Mouse (Mus musculus) c-Kit-positive CD71-negative TER-119-negative erythroid progenitor cells, embryonic 14.5 days (primary cell): ENCODE results near the gene Fam78a.
A peak's percentile ranks its signal among the peaks of the same experiment; 100 is the strongest.

ENCODE experiments used
- DNase-seq: peaks from one replicate; pipeline ENCODE4 v3.0.0-alpha.2; 2013; ENCODE audit warnings: low read depth

Gene Fam78a

GRCm38 (mm10) chr2:32084111-32084871 lies at the start of gene Fam78a:
TSS of gene Fam78a (minus strand) at chr2:32084857.
- no peak for DNase-seq

GRCm38 (mm10) chr2:32134039-32134438 lies 49.4 kb upstream of the Fam78a start:
- DNase-seq, result peak; percentile 90

- peak; percentile 76 for DNase-seq
Observed at GRCm38 (mm10) chr2:32132567-32132992, 47.9 kb upstream of the Fam78a start.

GRCm38 (mm10) chr2:32131866-32132566 lies 47.4 kb upstream of the Fam78a start:
- no peak for DNase-seq

- DNase-seq, result no peak
Observed at GRCm38 (mm10) chr2:32131205-32131834, 46.7 kb upstream of the Fam78a start.

GRCm38 (mm10) chr2:32130435-32130834 lies 45.8 kb upstream of the Fam78a start:
- DNase-seq, result peak; percentile 73

GRCm38 (mm10) chr2:32129383-32130074 lies 44.9 kb upstream of the Fam78a start:
- no peak for DNase-seq

- DNase-seq, result no peak
Observed at GRCm38 (mm10) chr2:32128536-32128841, 43.8 kb upstream of the Fam78a start.

- peak; percentile 81 for DNase-seq
Observed at GRCm38 (mm10) chr2:32127653-32128535, 43.2 kb upstream of the Fam78a start.

GRCm38 (mm10) chr2:32121785-32122184 lies 37.1 kb upstream of the Fam78a start:
- DNase-seq, result no peak

GRCm38 (mm10) chr2:32121150-32121549 lies 36.5 kb upstream of the Fam78a start:
- DNase-seq, result no peak

GRCm38 (mm10) chr2:32119802-32120750 lies 35.4 kb upstream of the Fam78a start:
- DNase-seq, result no peak

GRCm38 (mm10) chr2:32115851-32116268 lies 31.2 kb upstream of the Fam78a start:
- DNase-seq, result no peak

GRCm38 (mm10) chr2:32112548-32112947 lies 27.9 kb upstream of the Fam78a start:
- DNase-seq, result no peak

GRCm38 (mm10) chr2:32111268-32111667 lies 26.6 kb upstream of the Fam78a start:
- DNase-seq, result no peak

- DNase-seq, result no peak
Observed at GRCm38 (mm10) chr2:32105930-32106329, 21.3 kb upstream of the Fam78a start.

- DNase-seq, result no peak
Observed at GRCm38 (mm10) chr2:32105117-32105913, 20.7 kb upstream of the Fam78a start.

- DNase-seq, result no peak
Observed at GRCm38 (mm10) chr2:32104122-32104521, 19.5 kb upstream of the Fam78a start.

- no peak for DNase-seq
Observed at GRCm38 (mm10) chr2:32103557-32103956, 18.9 kb upstream of the Fam78a start.
